Mouse (Mus musculus): ENCODE data around the gene Rce1. TPM values are rescaled to one million over a fixed set of nuclear protein-coding genes. Genes with fewer than 3 reads are reported as not detected.
A peak's percentile ranks its signal among the peaks of the same experiment; 100 is the strongest.

Gene Rce1
- total and polyA plus RNA-seq, 3 experiments: 7.1 to 35.7 (median 8.7) TPM

DNA sequence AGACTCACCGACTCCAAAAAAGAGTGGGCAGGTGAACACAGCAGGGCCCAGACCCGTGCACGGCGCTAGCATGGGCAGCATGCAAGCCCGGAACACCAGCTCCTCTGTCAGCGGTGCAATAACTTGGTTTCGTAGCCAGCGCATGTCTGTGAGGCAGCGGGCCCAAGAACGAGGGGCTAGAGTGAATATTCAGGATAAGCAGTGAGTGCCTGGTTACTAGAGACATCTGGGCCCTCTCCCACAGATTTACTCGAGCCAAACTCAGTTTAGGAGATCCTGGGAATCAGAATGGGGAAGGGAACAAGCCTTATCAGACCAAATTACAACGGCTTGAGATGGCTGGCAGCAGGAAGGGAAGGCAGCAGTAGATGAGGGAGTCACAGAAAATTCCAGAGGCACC, 1.4 kb downstream of the Rce1 start:
- H3K9ac ChIP-seq (ENCODE audit: low read depth, low read length): no peak overlapping the region
- whole genome bisulfite sequencing: 90% methylated on average over 12 of the region's 12 CpGs
- H3K27me3 ChIP-seq (ENCODE audit: control insufficient read depth, insufficient read depth, low read length): no peaks in the 10 kb centered on the region
- no peak overlapping the region for H3K27ac ChIP-seq
- TF ChIP-seq CTCF (IDR thresholded peaks at IDR 0.05) (no peak), EP300 (IDR thresholded peaks at IDR 0.05; ENCODE audit: insufficient read depth, low read depth, low read length) (no peak), POLR2A (IDR thresholded peaks at IDR 0.05; ENCODE audit: insufficient read depth, low read depth, low read length) (no peak)
- H3K79me2 ChIP-seq (replicated peaks; ENCODE audit: control insufficient read depth, insufficient read depth, low read length): no peaks in the 10 kb centered on the region; the same call in 1 of the 2 replicates
- intact Hi-C loops (cut with DNase I): loop anchor here (10.0 kb wide), 1 partner anchor 231 kb away; the partner anchor contains the start of gene Ctsf
- H3K36me3 ChIP-seq (ENCODE audit: control insufficient read depth, insufficient read depth, low read length): no peaks in the 10 kb centered on the region
- no peak for DNase-seq
- H3K4me3 ChIP-seq: no peak overlapping the region
- H3K4me1 ChIP-seq (ENCODE audit: control insufficient read depth, insufficient read depth, low read length): peaks cover 4% of the 10 kb centered on the region

DNA sequence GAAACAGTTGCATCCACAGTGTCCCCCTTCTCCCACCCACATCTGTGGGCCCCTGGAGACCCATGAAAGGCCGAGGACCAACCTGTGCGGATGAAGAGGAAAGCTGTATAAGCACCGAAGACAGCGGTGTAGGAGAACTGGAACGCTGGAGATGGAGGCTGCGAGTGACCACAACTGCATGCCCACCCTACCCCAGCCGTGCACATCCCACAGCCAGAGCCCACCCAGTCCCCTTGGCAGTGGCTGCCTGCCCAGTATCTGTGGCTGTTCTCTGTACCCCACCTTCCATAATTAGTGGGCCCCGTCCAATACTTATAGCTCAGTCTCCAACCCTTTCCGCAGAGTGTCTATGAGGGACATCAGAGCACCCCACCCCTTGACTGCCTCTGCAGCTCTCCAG, 2.0 kb downstream of the Rce1 start:
- no peaks in the 10 kb centered on the region; the same call in 1 of the 2 replicates for H3K79me2 ChIP-seq (replicated peaks; ENCODE audit: control insufficient read depth, insufficient read depth, low read length)
- no peak overlapping the region for H3K9ac ChIP-seq (ENCODE audit: low read depth, low read length)
- DNase-seq: no peak
- intact Hi-C loops (cut with DNase I): loop anchor here (10.0 kb wide), 1 partner anchor 231 kb away; the partner anchor contains the start of gene Ctsf
- TF ChIP-seq POLR2A (IDR thresholded peaks at IDR 0.05; ENCODE audit: insufficient read depth, low read depth, low read length) (no peak), EP300 (IDR thresholded peaks at IDR 0.05; ENCODE audit: insufficient read depth, low read depth, low read length) (no peak), CTCF (IDR thresholded peaks at IDR 0.05) (no peak)
- peaks cover 4% of the 10 kb centered on the region for H3K4me1 ChIP-seq (ENCODE audit: control insufficient read depth, insufficient read depth, low read length)
- H3K27ac ChIP-seq: no peak overlapping the region
- no peaks in the 10 kb centered on the region for H3K36me3 ChIP-seq (ENCODE audit: control insufficient read depth, insufficient read depth, low read length)
- no peaks in the 10 kb centered on the region for H3K27me3 ChIP-seq (ENCODE audit: control insufficient read depth, insufficient read depth, low read length)
- no peak overlapping the region for H3K4me3 ChIP-seq
- WGBS: 92% methylated on average over 9 of the region's 9 CpGs

DNA sequence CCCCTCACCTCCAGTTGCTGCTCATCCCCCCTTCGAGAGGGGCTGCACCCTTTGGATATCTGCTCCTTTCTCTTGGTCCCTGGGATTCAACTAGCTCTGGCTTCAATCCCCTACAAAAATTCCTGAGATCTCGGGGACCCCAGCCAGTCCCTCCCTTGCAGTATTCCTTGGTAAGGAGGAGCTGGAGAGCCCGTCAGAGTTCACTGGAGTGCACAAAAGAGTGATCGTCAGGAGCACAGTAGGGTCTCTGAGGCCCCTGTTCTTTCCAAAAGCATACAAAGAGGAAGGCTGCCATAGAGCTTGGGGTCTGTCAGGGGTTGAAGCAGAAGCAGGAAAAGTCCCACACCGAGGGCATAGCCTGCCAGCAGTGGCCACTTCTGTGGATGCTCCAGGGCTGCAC, 2.7 kb downstream of the Rce1 start:
- WGBS: 85% methylated on average over 5 of the region's 5 CpGs

DNA sequence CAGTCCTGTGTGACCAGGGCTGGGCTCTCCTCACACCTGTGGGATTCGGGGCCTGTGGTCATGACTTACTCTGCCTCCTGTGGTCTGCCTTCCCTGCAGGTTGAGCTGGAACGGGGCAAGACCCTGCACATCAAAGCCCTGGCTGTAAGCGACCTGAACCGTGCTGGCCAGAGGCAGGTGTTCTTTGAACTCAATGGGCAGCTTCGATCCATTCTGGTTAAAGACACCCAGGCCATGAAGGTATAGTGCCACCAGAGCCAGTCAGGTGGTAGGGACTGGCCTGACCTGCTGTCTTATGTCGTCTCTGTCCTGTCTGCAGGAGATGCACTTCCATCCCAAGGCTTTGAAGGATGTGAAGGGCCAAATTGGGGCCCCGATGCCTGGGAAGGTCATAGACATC, 4.7 kb downstream of the Rce1 start:
- no peaks in the 10 kb centered on the region for H3K27me3 ChIP-seq (ENCODE audit: control insufficient read depth, insufficient read depth, low read length)
- intact Hi-C loops (cut with DNase I): loop anchor here (10.0 kb wide), 1 partner anchor 234 kb away; the partner anchor contains the start of gene Ctsf

More for the DNA sequence above, 2.7 kb downstream of the Rce1 start:
- H3K9ac ChIP-seq (ENCODE audit: low read depth, low read length): no peak overlapping the region
- intact Hi-C loops (cut with DNase I): loop anchor here (10.0 kb wide), 1 partner anchor 232 kb away; the partner anchor contains the start of gene Ctsf
- no peak for DNase-seq
- no peaks in the 10 kb centered on the region for H3K27me3 ChIP-seq (ENCODE audit: control insufficient read depth, insufficient read depth, low read length)
- no peaks in the 10 kb centered on the region; the same call in 1 of the 2 replicates for H3K79me2 ChIP-seq (replicated peaks; ENCODE audit: control insufficient read depth, insufficient read depth, low read length)
- H3K4me1 ChIP-seq (ENCODE audit: control insufficient read depth, insufficient read depth, low read length): peaks cover 4% of the 10 kb centered on the region
- no peak overlapping the region for H3K4me3 ChIP-seq
- H3K36me3 ChIP-seq (ENCODE audit: control insufficient read depth, insufficient read depth, low read length): no peaks in the 10 kb centered on the region
- TF ChIP-seq POLR2A (IDR thresholded peaks at IDR 0.05; ENCODE audit: insufficient read depth, low read depth, low read length) (no peak), CTCF (IDR thresholded peaks at IDR 0.05) (no peak), EP300 (IDR thresholded peaks at IDR 0.05; ENCODE audit: insufficient read depth, low read depth, low read length) (no peak)
- no peak overlapping the region for H3K27ac ChIP-seq

DNA sequence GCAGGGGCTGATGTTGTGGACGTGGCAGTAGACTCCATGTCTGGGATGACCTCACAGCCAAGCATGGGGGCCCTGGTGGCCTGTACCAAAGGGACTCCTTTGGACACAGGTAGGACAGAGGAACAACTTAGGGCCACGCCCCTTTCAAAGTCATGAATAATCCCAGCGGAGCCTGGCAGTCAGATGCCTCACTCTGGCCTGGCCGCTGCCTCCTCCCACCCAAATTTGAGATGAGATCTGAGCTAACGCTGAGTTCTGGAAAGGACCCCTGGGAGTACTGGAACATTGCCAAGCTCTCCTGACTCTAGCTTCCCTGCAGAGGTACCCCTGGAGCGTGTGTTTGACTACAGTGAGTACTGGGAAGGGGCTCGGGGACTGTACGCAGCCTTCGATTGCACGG, 6.0 kb downstream of the Rce1 start:
- DNase-seq: no peak
- no peaks in the 10 kb centered on the region for H3K36me3 ChIP-seq (ENCODE audit: control insufficient read depth, insufficient read depth, low read length)
- no peak for TF ChIP-seq EP300 (IDR thresholded peaks at IDR 0.05; ENCODE audit: insufficient read depth, low read depth, low read length)
- no peak for TF ChIP-seq POLR2A (IDR thresholded peaks at IDR 0.05; ENCODE audit: insufficient read depth, low read depth, low read length)
- TF ChIP-seq CTCF (IDR thresholded peaks at IDR 0.05): no peak
- no peak overlapping the region for H3K9ac ChIP-seq (ENCODE audit: low read depth, low read length)
- H3K4me3 ChIP-seq: no peak overlapping the region
- H3K27ac ChIP-seq: no peak overlapping the region
- H3K27me3 ChIP-seq (ENCODE audit: control insufficient read depth, insufficient read depth, low read length): no peaks in the 10 kb centered on the region
- H3K79me2 ChIP-seq (replicated peaks; ENCODE audit: control insufficient read depth, insufficient read depth, low read length): no peaks in the 10 kb centered on the region
- intact Hi-C loops (cut with DNase I): no loop called here
- 85% methylated on average over 10 of the region's 10 CpGs for WGBS
- H3K4me1 ChIP-seq (ENCODE audit: control insufficient read depth, insufficient read depth, low read length): peaks cover 2% of the 10 kb centered on the region; the same call in 1 of the 2 replicates

More for the DNA sequence above, 4.7 kb downstream of the Rce1 start:
- DNase-seq: no peak
- WGBS: 91% methylated on average over 7 of the region's 7 CpGs
- Histone ChIP-seq H3K27ac (no peak overlapping the region), H3K4me1 (ENCODE audit: control insufficient read depth, insufficient read depth, low read length) (peaks cover 3% of the 10 kb centered on the region; the same call in 1 of the 2 replicates), H3K9ac (ENCODE audit: low read depth, low read length) (no peak overlapping the region), H3K79me2 (replicated peaks; ENCODE audit: control insufficient read depth, insufficient read depth, low read length) (no peaks in the 10 kb centered on the region; the same call in 1 of the 2 replicates), H3K36me3 (ENCODE audit: control insufficient read depth, insufficient read depth, low read length) (no peaks in the 10 kb centered on the region), H3K4me3 (no peak overlapping the region)
- TF ChIP-seq EP300 (IDR thresholded peaks at IDR 0.05; ENCODE audit: insufficient read depth, low read depth, low read length) (no peak), CTCF (IDR thresholded peaks at IDR 0.05) (no peak), POLR2A (IDR thresholded peaks at IDR 0.05; ENCODE audit: insufficient read depth, low read depth, low read length) (no peak)

DNA sequence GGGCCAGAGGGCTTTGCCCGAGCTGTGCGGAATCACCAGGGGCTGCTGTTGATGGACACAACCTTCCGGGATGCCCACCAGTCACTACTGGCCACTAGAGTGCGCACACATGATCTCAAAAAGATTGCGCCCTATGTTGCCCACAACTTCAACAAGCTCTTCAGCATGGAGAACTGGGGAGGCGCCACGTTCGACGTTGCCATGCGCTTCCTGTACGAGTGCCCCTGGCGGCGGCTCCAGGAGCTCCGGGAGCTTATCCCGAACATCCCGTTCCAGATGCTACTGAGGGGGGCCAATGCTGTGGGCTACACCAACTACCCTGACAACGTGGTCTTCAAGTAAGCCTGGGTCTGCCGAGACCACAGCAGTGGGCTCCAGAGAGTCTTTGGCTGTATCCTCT, 7.3 kb downstream of the Rce1 start:
- Histone ChIP-seq H3K4me3 (no peak overlapping the region), H3K79me2 (replicated peaks; ENCODE audit: control insufficient read depth, insufficient read depth, low read length) (no peaks in the 10 kb centered on the region), H3K9ac (ENCODE audit: low read depth, low read length) (no peak overlapping the region), H3K27me3 (ENCODE audit: control insufficient read depth, insufficient read depth, low read length) (no peaks in the 10 kb centered on the region), H3K4me1 (ENCODE audit: control insufficient read depth, insufficient read depth, low read length) (peaks cover 2% of the 10 kb centered on the region; the same call in 1 of the 2 replicates), H3K36me3 (ENCODE audit: control insufficient read depth, insufficient read depth, low read length) (no peaks in the 10 kb centered on the region), H3K27ac (no peak overlapping the region)
- WGBS: 40% methylated on average over 18 of the region's 18 CpGs
- intact Hi-C loops (cut with DNase I): no loop called here
- DNase-seq: no peak
- TF ChIP-seq CTCF (IDR thresholded peaks at IDR 0.05): peak; percentile 27
- TF ChIP-seq POLR2A (IDR thresholded peaks at IDR 0.05; ENCODE audit: insufficient read depth, low read depth, low read length): no peak
